Mouse (Mus musculus): ENCODE measurements around the gene Fggy. TPM values are rescaled to one million over a fixed set of nuclear protein-coding genes. Genes with fewer than 3 reads are reported as not detected.

Gene Fggy
- polyA plus RNA-seq, 1 experiment from 2014 or later = 18.3 TPM

DNA sequence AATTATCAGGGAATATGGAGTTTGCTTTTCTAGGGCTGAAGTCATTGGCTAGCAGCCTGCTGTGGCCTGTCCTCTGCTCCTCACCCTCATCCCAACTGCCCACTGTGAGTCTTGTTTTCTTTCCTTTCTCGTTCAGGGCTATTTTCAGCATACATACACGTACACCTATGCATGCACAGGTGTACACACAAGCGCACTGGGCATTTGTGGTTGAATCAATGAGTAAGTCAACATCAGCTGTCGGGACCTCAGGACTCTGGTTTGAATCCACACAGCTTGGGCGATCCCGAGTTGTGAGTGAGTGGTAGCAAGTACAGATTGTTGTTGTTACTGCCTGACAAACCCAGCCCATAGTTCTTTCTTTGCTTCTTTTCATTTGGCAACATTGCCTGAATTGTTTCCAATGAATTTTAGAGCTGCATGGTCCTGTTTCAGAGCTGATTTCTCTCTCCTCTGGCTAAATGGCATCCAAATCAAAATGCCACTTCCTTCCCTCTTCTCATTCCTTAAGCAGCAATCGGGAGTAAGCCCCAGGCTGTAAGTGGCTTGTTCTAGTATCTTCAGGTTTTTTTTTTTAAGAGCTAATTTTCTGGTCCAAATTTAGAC, 109.1 kb downstream of the Fggy start:
- Histone ChIP-seq H3K9ac (ENCODE audit: low read depth, low read length) (no peak overlapping the region), H3K27me3 (ENCODE audit: control insufficient read depth, insufficient read depth, low read length) (no peaks in the 10 kb centered on the region), H3K4me3 (ENCODE audit: low read length) (no peak overlapping the region), H3K36me3 (ENCODE audit: control insufficient read depth, insufficient read depth, low read length) (no peaks in the 10 kb centered on the region), H3K27ac (ENCODE audit: low read depth, low read length) (no peak overlapping the region), H3K4me1 (ENCODE audit: control insufficient read depth, insufficient read depth, low read length) (no peaks in the 10 kb centered on the region), H3K4me2 (replicated peaks; ENCODE audit: low read depth, low read length) (no peak overlapping the region), H3K9me3 (ENCODE audit: control insufficient read depth, low read length) (no peaks in the 10 kb centered on the region)
- 86% methylated on average over 7 of the region's 7 CpGs for WGBS
- no peak for ATAC-seq (ENCODE audit: low FRiP score, low TSS enrichment)

- H3K27me3 ChIP-seq (ENCODE audit: control insufficient read depth, insufficient read depth, low read length) = no peaks in the 10 kb centered on the region
- no peaks in the 10 kb centered on the region for H3K36me3 ChIP-seq (ENCODE audit: control insufficient read depth, insufficient read depth, low read length)
- no peak overlapping the region for H3K27ac ChIP-seq (ENCODE audit: low read depth, low read length)
- H3K4me3 ChIP-seq (ENCODE audit: low read length) = no peak overlapping the region
- 88% methylated on average over 2 of the region's 2 CpGs for WGBS
- no peak for ATAC-seq (ENCODE audit: low FRiP score, low TSS enrichment)
- no peaks in the 10 kb centered on the region for H3K9me3 ChIP-seq (ENCODE audit: control insufficient read depth, low read length)
- H3K4me2 ChIP-seq (replicated peaks; ENCODE audit: low read depth, low read length) = no peak overlapping the region
- no peaks in the 10 kb centered on the region for H3K4me1 ChIP-seq (ENCODE audit: control insufficient read depth, insufficient read depth, low read length)
- no peak overlapping the region for H3K9ac ChIP-seq (ENCODE audit: low read depth, low read length)
Observed at GRCm38 (mm10) chr4:95666896-95667295, 109.6 kb downstream of the Fggy start.

DNA sequence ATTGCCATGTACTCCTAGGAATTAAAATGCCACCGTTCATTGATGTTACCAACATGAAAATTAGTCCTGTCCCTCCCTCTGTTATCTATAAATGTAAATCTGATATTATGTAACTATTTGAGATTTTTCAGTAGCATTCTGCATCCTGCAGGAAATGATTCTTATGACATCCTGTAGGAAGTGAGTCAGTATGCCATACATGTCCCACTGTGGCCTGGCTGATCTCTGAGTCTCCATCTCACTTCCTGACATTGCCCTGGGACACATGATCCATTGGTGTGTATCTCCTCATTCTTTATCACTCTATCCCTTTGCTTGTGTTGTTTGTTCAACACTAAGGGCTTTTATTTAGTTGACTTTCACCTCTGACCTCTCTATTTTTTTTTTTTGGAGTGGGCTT, 110.3 kb downstream of the Fggy start:
- Histone ChIP-seq H3K4me2 (replicated peaks; ENCODE audit: low read depth, low read length) (no peak overlapping the region), H3K4me3 (ENCODE audit: low read length) (no peak overlapping the region), H3K27ac (ENCODE audit: low read depth, low read length) (no peak overlapping the region), H3K9me3 (ENCODE audit: control insufficient read depth, low read length) (no peaks in the 10 kb centered on the region), H3K27me3 (ENCODE audit: control insufficient read depth, insufficient read depth, low read length) (no peaks in the 10 kb centered on the region), H3K9ac (ENCODE audit: low read depth, low read length) (no peak overlapping the region), H3K4me1 (ENCODE audit: control insufficient read depth, insufficient read depth, low read length) (no peaks in the 10 kb centered on the region), H3K36me3 (ENCODE audit: control insufficient read depth, insufficient read depth, low read length) (no peaks in the 10 kb centered on the region)
- ATAC-seq (ENCODE audit: low FRiP score, low TSS enrichment) = no peak
- 96% methylated on average over 1 of the region's 1 CpGs for WGBS

DNA sequence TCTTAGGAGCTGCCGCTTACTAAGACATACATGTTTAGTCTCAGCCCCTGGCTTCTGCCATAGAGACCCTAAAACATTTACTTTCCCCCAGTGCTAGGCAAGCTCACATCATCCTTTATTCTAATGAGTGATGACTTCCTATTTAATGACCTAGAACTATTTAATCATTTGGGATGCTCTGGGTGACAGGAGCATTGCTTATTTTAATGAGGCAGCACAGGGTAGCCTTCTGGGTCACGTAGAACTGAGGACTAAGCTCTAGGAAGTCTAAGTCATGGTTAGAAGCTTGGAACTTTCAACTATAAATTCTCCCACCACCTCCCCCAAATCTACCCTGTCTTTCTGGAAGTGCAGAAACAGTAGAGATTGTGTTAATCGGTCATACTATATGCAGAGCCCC, 111.2 kb downstream of the Fggy start:
- H3K36me3 ChIP-seq (ENCODE audit: control insufficient read depth, insufficient read depth, low read length) = no peaks in the 10 kb centered on the region
- H3K27me3 ChIP-seq (ENCODE audit: control insufficient read depth, insufficient read depth, low read length) = no peaks in the 10 kb centered on the region
- 60% methylated on average over 3 of the region's 3 CpGs for WGBS
- H3K4me2 ChIP-seq (replicated peaks; ENCODE audit: low read depth, low read length) = no peak overlapping the region
- no peaks in the 10 kb centered on the region for H3K9me3 ChIP-seq (ENCODE audit: control insufficient read depth, low read length)
- no peak overlapping the region for H3K27ac ChIP-seq (ENCODE audit: low read depth, low read length)
- no peak overlapping the region for H3K9ac ChIP-seq (ENCODE audit: low read depth, low read length)
- H3K4me3 ChIP-seq (ENCODE audit: low read length) = no peak overlapping the region
- no peak for ATAC-seq (ENCODE audit: low FRiP score, low TSS enrichment)
- no peaks in the 10 kb centered on the region for H3K4me1 ChIP-seq (ENCODE audit: control insufficient read depth, insufficient read depth, low read length)

- no peak overlapping the region for H3K9ac ChIP-seq (ENCODE audit: low read depth, low read length)
- WGBS = 63% methylated on average over 2 of the region's 2 CpGs
- ATAC-seq (ENCODE audit: low FRiP score, low TSS enrichment) = no peak
- no peaks in the 10 kb centered on the region for H3K4me1 ChIP-seq (ENCODE audit: control insufficient read depth, insufficient read depth, low read length)
- no peaks in the 10 kb centered on the region for H3K9me3 ChIP-seq (ENCODE audit: control insufficient read depth, low read length)
- no peak overlapping the region for H3K27ac ChIP-seq (ENCODE audit: low read depth, low read length)
- H3K36me3 ChIP-seq (ENCODE audit: control insufficient read depth, insufficient read depth, low read length) = no peaks in the 10 kb centered on the region
- no peak overlapping the region for H3K4me3 ChIP-seq (ENCODE audit: low read length)
- H3K4me2 ChIP-seq (replicated peaks; ENCODE audit: low read depth, low read length) = no peak overlapping the region
- no peaks in the 10 kb centered on the region for H3K27me3 ChIP-seq (ENCODE audit: control insufficient read depth, insufficient read depth, low read length)
Observed at GRCm38 (mm10) chr4:95669336-95669735, 112.0 kb downstream of the Fggy start.

GRCm38 (mm10) chr4:95670559-95670958, 113.3 kb downstream of the Fggy start:
- Histone ChIP-seq H3K4me2 (replicated peaks; ENCODE audit: low read depth, low read length) (no peak overlapping the region), H3K4me1 (ENCODE audit: control insufficient read depth, insufficient read depth, low read length) (no peaks in the 10 kb centered on the region), H3K4me3 (ENCODE audit: low read length) (no peak overlapping the region), H3K9ac (ENCODE audit: low read depth, low read length) (no peak overlapping the region), H3K27me3 (ENCODE audit: control insufficient read depth, insufficient read depth, low read length) (no peaks in the 10 kb centered on the region), H3K36me3 (ENCODE audit: control insufficient read depth, insufficient read depth, low read length) (no peaks in the 10 kb centered on the region), H3K9me3 (ENCODE audit: control insufficient read depth, low read length) (no peaks in the 10 kb centered on the region), H3K27ac (ENCODE audit: low read depth, low read length) (no peak overlapping the region)
- WGBS = 74% methylated on average over 3 of the region's 3 CpGs
- ATAC-seq (ENCODE audit: low FRiP score, low TSS enrichment) = no peak

- WGBS = 100% methylated on average over 1 of the region's 1 CpGs
- no peak overlapping the region for H3K27ac ChIP-seq (ENCODE audit: low read depth, low read length)
- no peak overlapping the region for H3K4me2 ChIP-seq (replicated peaks; ENCODE audit: low read depth, low read length)
- no peaks in the 10 kb centered on the region for H3K9me3 ChIP-seq (ENCODE audit: control insufficient read depth, low read length)
- H3K4me3 ChIP-seq (ENCODE audit: low read length) = no peak overlapping the region
- ATAC-seq (ENCODE audit: low FRiP score, low TSS enrichment) = no peak
- H3K27me3 ChIP-seq (ENCODE audit: control insufficient read depth, insufficient read depth, low read length) = no peaks in the 10 kb centered on the region
- H3K4me1 ChIP-seq (ENCODE audit: control insufficient read depth, insufficient read depth, low read length) = no peaks in the 10 kb centered on the region
- H3K36me3 ChIP-seq (ENCODE audit: control insufficient read depth, insufficient read depth, low read length) = no peaks in the 10 kb centered on the region
- H3K9ac ChIP-seq (ENCODE audit: low read depth, low read length) = no peak overlapping the region
Observed at GRCm38 (mm10) chr4:95672039-95672438, 114.7 kb downstream of the Fggy start.

- Histone ChIP-seq H3K4me2 (replicated peaks; ENCODE audit: low read depth, low read length) (no peak overlapping the region), H3K9ac (ENCODE audit: low read depth, low read length) (no peak overlapping the region), H3K36me3 (ENCODE audit: control insufficient read depth, insufficient read depth, low read length) (no peaks in the 10 kb centered on the region), H3K27me3 (ENCODE audit: control insufficient read depth, insufficient read depth, low read length) (no peaks in the 10 kb centered on the region), H3K27ac (ENCODE audit: low read depth, low read length) (no peak overlapping the region), H3K4me3 (ENCODE audit: low read length) (no peak overlapping the region), H3K9me3 (ENCODE audit: control insufficient read depth, low read length) (no peaks in the 10 kb centered on the region), H3K4me1 (ENCODE audit: control insufficient read depth, insufficient read depth, low read length) (no peaks in the 10 kb centered on the region)
- 95% methylated on average over 2 of the region's 2 CpGs for WGBS
- no peak for ATAC-seq (ENCODE audit: low FRiP score, low TSS enrichment)
Observed at GRCm38 (mm10) chr4:95676390-95676789, 119.1 kb downstream of the Fggy start.

- 91% methylated on average over 5 of the region's 5 CpGs for WGBS
- ATAC-seq (ENCODE audit: low FRiP score, low TSS enrichment) = no peak
- Histone ChIP-seq H3K4me3 (ENCODE audit: low read length) (no peak overlapping the region), H3K9ac (ENCODE audit: low read depth, low read length) (no peak overlapping the region), H3K4me2 (replicated peaks; ENCODE audit: low read depth, low read length) (no peak overlapping the region), H3K4me1 (ENCODE audit: control insufficient read depth, insufficient read depth, low read length) (peaks cover 10% of the 10 kb centered on the region), H3K36me3 (ENCODE audit: control insufficient read depth, insufficient read depth, low read length) (no peaks in the 10 kb centered on the region), H3K27ac (ENCODE audit: low read depth, low read length) (no peak overlapping the region), H3K9me3 (ENCODE audit: control insufficient read depth, low read length) (no peaks in the 10 kb centered on the region), H3K27me3 (ENCODE audit: control insufficient read depth, insufficient read depth, low read length) (no peaks in the 10 kb centered on the region)
Observed at GRCm38 (mm10) chr4:95680756-95681449, 123.6 kb downstream of the Fggy start.
